Mouse (Mus musculus) midbrain, embryonic 15.5 days (tissue): ENCODE data around the gene Pdlim7. TPM values are rescaled to one million over a fixed set of nuclear protein-coding genes. Genes with fewer than 3 reads are reported as not detected.

ENCODE experiments used
- ATAC-seq: fragments of 200-750 bp; cut with Nextera tagmentation; replicated peaks from 2 replicates; pipeline ENCODE4 v1.8.0; 2017; ENCODE audit warnings: moderate TSS enrichment
- H3K27ac ChIP-seq: fragments of 300-500 bp; sonication (generic); 2 replicates; pipeline ENCODE4 v1.5.1; 2015; ENCODE audit warnings: mild to moderate bottlenecking, inconsistent platforms
- H3K27me3 ChIP-seq: fragments of 300-500 bp; sonication (generic); replicated peaks from 2 replicates; pipeline ENCODE4 v1.6.1; 2015; ENCODE audit warnings: inconsistent platforms
- H3K36me3 ChIP-seq: fragments of 300-500 bp; sonication (generic); replicated peaks from 2 replicates; pipeline ENCODE4 v1.6.1; 2015; ENCODE audit warnings: inconsistent platforms
- H3K4me1 ChIP-seq: fragments of 300-500 bp; sonication (generic); 2 replicates; pipeline ENCODE4 v1.6.1; 2015; ENCODE audit warnings: inconsistent platforms
- H3K4me2 ChIP-seq: fragments of 300-500 bp; sonication (generic); 2 replicates; pipeline ENCODE4 v1.6.1; 2015; ENCODE audit warnings: inconsistent platforms, mild to moderate bottlenecking, moderate library complexity
- H3K4me3 ChIP-seq: fragments of 300-500 bp; sonication (generic); 2 replicates; pipeline ENCODE4 v1.5.1; 2015; ENCODE audit warnings: mild to moderate bottlenecking, inconsistent platforms
- H3K9ac ChIP-seq: fragments of 300-500 bp; sonication (generic); 2 replicates; pipeline ENCODE4 v1.6.1; 2015; ENCODE audit warnings: mild to moderate bottlenecking, inconsistent platforms
- H3K9me3 ChIP-seq: fragments of 300-500 bp; sonication (generic); 2 replicates; pipeline ENCODE4 v1.6.1; 2016; ENCODE audit warnings: inconsistent platforms
- WGBS: fragments of 180-500 bp; shearing (Covaris S2); methylation state at CpG from one replicate; pipeline ENCODE4 v1.1.7; 2015; ENCODE audit warnings: mixed read lengths; 5-methylcytosine and 5-hydroxymethylcytosine counted together
- polyA plus RNA-seq: library from polyadenylated mRNA; unstranded; fragments of >200 nt; fragmentation: Nextera tagmentation; extraction: Ambion mirVana; gene quantifications from 2 replicates; pipeline ENCODE4 v1.2.1, GENCODE M21; 2015

Gene Pdlim7
- 167 and 171 TPM in 2 replicates for polyA plus RNA-seq

GRCm38 (mm10) chr13:55513111-55513748 lies at the start of gene Pdlim7:
TSS of gene Pdlim7 (minus strand) at chr13:55513676.
- WGBS, result under 1% methylated on average over 45 of the region's 55 CpGs
- Histone ChIP-seq H3K4me2 (peak within 1 kb of the TSS; percentile 87), H3K27me3 (no peaks in the 10 kb centered on the region), H3K4me3 (peak within 1 kb of the TSS; percentile 71), H3K9me3 (no peaks in the 10 kb centered on the region), H3K27ac (peak within 1 kb of the TSS; percentile 82), H3K4me1 (peaks cover 30% of the 10 kb centered on the region), H3K36me3 (0 out of 2 replicates have a peak, but pooled peaks cover 6% of the 10 kb centered on the region), H3K9ac (peak within 1 kb of the TSS; percentile 80)
- peak; percentile 79 for ATAC-seq

- Histone ChIP-seq H3K27me3 (no peaks in the 10 kb centered on the region), H3K9me3 (no peaks in the 10 kb centered on the region), H3K36me3 (peaks cover 5% of the 10 kb centered on the region; the same call in 1 of the 2 replicates), H3K4me2 (no peak overlapping the region), H3K4me1 (no peaks in the 10 kb centered on the region), H3K9ac (no peak overlapping the region), H3K4me3 (no peak overlapping the region), H3K27ac (no peak overlapping the region)
- ATAC-seq, result no peak
- 90% methylated on average over 6 of the region's 6 CpGs for WGBS
These were observed 44.0 kb upstream of the Pdlim7 start for GRCm38 (mm10) chr13:55557499-55557898.

- H3K4me1 ChIP-seq, result no peaks in the 10 kb centered on the region
- no peak overlapping the region for H3K27ac ChIP-seq
- H3K9ac ChIP-seq, result no peak overlapping the region
- no peak overlapping the region for H3K4me3 ChIP-seq
- ATAC-seq, result no peak
- 92% methylated on average over 9 of the region's 9 CpGs for WGBS
- H3K36me3 ChIP-seq, result peaks cover 17% of the 10 kb centered on the region
- H3K27me3 ChIP-seq, result no peaks in the 10 kb centered on the region
- H3K9me3 ChIP-seq, result no peaks in the 10 kb centered on the region
- H3K4me2 ChIP-seq, result no peak overlapping the region
These were observed 42.4 kb upstream of the Pdlim7 start for GRCm38 (mm10) chr13:55555921-55556320.

GRCm38 (mm10) chr13:55549061-55549460 lies 35.6 kb upstream of the Pdlim7 start:
- Histone ChIP-seq H3K4me3 (no peak overlapping the region), H3K9me3 (no peaks in the 10 kb centered on the region), H3K27me3 (no peaks in the 10 kb centered on the region), H3K4me2 (no peak overlapping the region), H3K36me3 (peaks cover 47% of the 10 kb centered on the region), H3K4me1 (no peaks in the 10 kb centered on the region), H3K9ac (no peak overlapping the region), H3K27ac (no peak overlapping the region)
- WGBS, result 87% methylated on average over 15 of the region's 15 CpGs
- ATAC-seq, result no peak

GRCm38 (mm10) chr13:55548426-55548825 lies 35.0 kb upstream of the Pdlim7 start:
- Histone ChIP-seq H3K36me3 (peaks cover 47% of the 10 kb centered on the region), H3K4me1 (no peaks in the 10 kb centered on the region), H3K9me3 (no peaks in the 10 kb centered on the region), H3K4me2 (no peak overlapping the region), H3K4me3 (no peak overlapping the region), H3K9ac (no peak overlapping the region), H3K27ac (no peak overlapping the region), H3K27me3 (no peaks in the 10 kb centered on the region)
- WGBS, result 93% methylated on average over 5 of the region's 5 CpGs
- ATAC-seq, result no peak

GRCm38 (mm10) chr13:55547916-55548315 lies 34.4 kb upstream of the Pdlim7 start:
- H3K4me2 ChIP-seq, result no peak overlapping the region
- H3K9ac ChIP-seq, result no peak overlapping the region
- H3K27me3 ChIP-seq, result no peaks in the 10 kb centered on the region
- peaks cover 51% of the 10 kb centered on the region for H3K36me3 ChIP-seq
- ATAC-seq, result no peak
- no peaks in the 10 kb centered on the region for H3K4me1 ChIP-seq
- no peak overlapping the region for H3K4me3 ChIP-seq
- H3K27ac ChIP-seq, result no peak overlapping the region
- H3K9me3 ChIP-seq, result no peaks in the 10 kb centered on the region
- WGBS, result 97% methylated on average over 2 of the region's 2 CpGs

- H3K4me3 ChIP-seq, result no peak overlapping the region
- H3K27ac ChIP-seq, result no peak overlapping the region
- WGBS, result 93% methylated on average over 6 of the region's 6 CpGs
- no peak for ATAC-seq
- H3K36me3 ChIP-seq, result peaks cover 66% of the 10 kb centered on the region
- H3K9ac ChIP-seq, result no peak overlapping the region
- no peaks in the 10 kb centered on the region for H3K27me3 ChIP-seq
- H3K4me1 ChIP-seq, result no peaks in the 10 kb centered on the region
- H3K4me2 ChIP-seq, result no peak overlapping the region
- H3K9me3 ChIP-seq, result no peaks in the 10 kb centered on the region
These were observed 31.3 kb upstream of the Pdlim7 start for GRCm38 (mm10) chr13:55544792-55545191.

- Histone ChIP-seq H3K9ac (no peak overlapping the region), H3K4me3 (no peak overlapping the region), H3K36me3 (peaks cover 72% of the 10 kb centered on the region), H3K9me3 (no peaks in the 10 kb centered on the region), H3K27me3 (no peaks in the 10 kb centered on the region), H3K4me1 (no peaks in the 10 kb centered on the region), H3K27ac (no peak overlapping the region), H3K4me2 (no peak overlapping the region)
- 93% methylated on average over 8 of the region's 8 CpGs for WGBS
- no peak for ATAC-seq
These were observed 30.0 kb upstream of the Pdlim7 start for GRCm38 (mm10) chr13:55543447-55543846.

- Histone ChIP-seq H3K9ac (no peak overlapping the region), H3K36me3 (peaks cover 70% of the 10 kb centered on the region), H3K27ac (no peak overlapping the region), H3K4me2 (no peak overlapping the region), H3K4me1 (no peaks in the 10 kb centered on the region), H3K9me3 (no peaks in the 10 kb centered on the region), H3K4me3 (no peak overlapping the region), H3K27me3 (no peaks in the 10 kb centered on the region)
- 97% methylated on average over 4 of the region's 4 CpGs for WGBS
- no peak for ATAC-seq
These were observed 29.4 kb upstream of the Pdlim7 start for GRCm38 (mm10) chr13:55542891-55543290.

GRCm38 (mm10) chr13:55540933-55541332 lies 27.5 kb upstream of the Pdlim7 start:
- 91% methylated on average over 2 of the region's 2 CpGs for WGBS
- H3K36me3 ChIP-seq, result peaks cover 63% of the 10 kb centered on the region

GRCm38 (mm10) chr13:55536194-55537175 lies 23.0 kb upstream of the Pdlim7 start, which contains the start of gene Ddx41:
TSS of gene Ddx41 (minus strand) at chr13:55536658.
- Histone ChIP-seq H3K4me3 (peak within 1 kb of the TSS; percentile 96), H3K36me3 (peaks cover 51% of the 10 kb centered on the region), H3K27me3 (no peaks in the 10 kb centered on the region), H3K27ac (peak within 1 kb of the TSS; percentile 84), H3K4me2 (peak within 1 kb of the TSS; percentile 95), H3K9ac (peak within 1 kb of the TSS; percentile 89), H3K4me1 (peaks cover 18% of the 10 kb centered on the region), H3K9me3 (no peaks in the 10 kb centered on the region)
- under 1% methylated on average over 70 of the region's 70 CpGs for WGBS
- peak; percentile 97 for ATAC-seq

More at GRCm38 (mm10) chr13:55540933-55541332, 27.5 kb upstream of the Pdlim7 start:
- Histone ChIP-seq H3K4me3 (no peak overlapping the region), H3K4me2 (no peak overlapping the region), H3K27ac (no peak overlapping the region), H3K27me3 (no peaks in the 10 kb centered on the region), H3K4me1 (peaks cover 6% of the 10 kb centered on the region), H3K9me3 (no peaks in the 10 kb centered on the region), H3K9ac (no peak overlapping the region)
- no peak for ATAC-seq

- peak overlapping the region; percentile 95 for H3K4me2 ChIP-seq
- H3K4me3 ChIP-seq, result peak overlapping the region; percentile 96
- peak overlapping the region; percentile 84 for H3K27ac ChIP-seq
- H3K9ac ChIP-seq, result peak overlapping the region; percentile 89
- H3K36me3 ChIP-seq, result peaks cover 51% of the 10 kb centered on the region
- no peaks in the 10 kb centered on the region for H3K9me3 ChIP-seq
- ATAC-seq, result no peak; the same call in 1 of the 2 replicates
- 18% methylated on average over 17 of the region's 17 CpGs for WGBS
- H3K27me3 ChIP-seq, result no peaks in the 10 kb centered on the region
- H3K4me1 ChIP-seq, result peaks cover 18% of the 10 kb centered on the region
These were observed 22.3 kb upstream of the Pdlim7 start for GRCm38 (mm10) chr13:55535796-55536193.
